Mouse (Mus musculus) intestine, embryonic 16.5 days (tissue): ENCODE data around the gene Lrrc1. TPM values are rescaled to one million over a fixed set of nuclear protein-coding genes. Genes with fewer than 3 reads are reported as not detected.

Experiments
- microRNA-seq: library from miRNA; unstranded; fragments of <30 nt; microRNA quantifications from one replicate; pipeline ENCODE4, GENCODE M21; 2016
- polyA plus RNA-seq: library from polyadenylated mRNA; unstranded; fragments of >200 nt; fragmentation: Nextera tagmentation; extraction: Ambion mirVana; gene quantifications from 2 replicates; pipeline ENCODE4 v1.2.1, GENCODE M21; 2015

Gene Lrrc1
- polyA plus RNA-seq, 1 experiment from 2014 or later, result 14.1 TPM

Small RNA genes within 50 kb of the gene (microRNA-seq; reads per million reads assigned to microRNA genes)
- gene Gm25250, result not detected

Other genes starting within 250 kb of the Lrrc1 start
- 0.59 and 0.60 TPM in 2 replicates for gene Mlip, start 191.9 kb downstream of the Lrrc1 start, polyA plus RNA-seq
- 0.10 and 0.17 TPM in 2 replicates for gene Klhl31, start 91.6 kb upstream of the Lrrc1 start, polyA plus RNA-seq
- gene Gclc, start 209.7 kb upstream of the Lrrc1 start, polyA plus RNA-seq, result 4.7 and 10.1 TPM in 2 replicates